Mouse (Mus musculus): ENCODE results near the gene Nectin3.

GRCm38 (mm10) chr16:46496889-46497685 is 1.2 kb downstream of the Nectin3 start:
- TF ChIP-seq ZC3H11A (IDR thresholded peaks at IDR 0.05; ENCODE audit: low read depth, low read length) (no peak), POLR2A (IDR thresholded peaks at IDR 0.05; ENCODE audit: control insufficient read depth in 1 of 2, insufficient read depth in 1 of 2, low read depth in 1 of 2, low read length in 2 of 2, poor library complexity in 1 of 2) (no peak), CTCF (IDR thresholded peaks at IDR 0.05 in 2 of 3, conservative IDR thresholded peaks at IDR 0.05 in 1 of 3; ENCODE audit: control insufficient read depth in 1 of 3, insufficient read depth in 1 of 3, low read depth in 2 of 3, low read length in 3 of 3, poor library complexity in 1 of 3, severe bottlenecking in 1 of 3) (no peak), GATA1 (IDR thresholded peaks at IDR 0.05; ENCODE audit: low read depth, low read length) (no peak), ETS1 (IDR thresholded peaks at IDR 0.05; ENCODE audit: low read depth, low read length) (no peak), EP300 (IDR thresholded peaks at IDR 0.05; ENCODE audit: low read depth in 1 of 2, low read length in 2 of 2) (no peak), CHD1 (IDR thresholded peaks at IDR 0.05; ENCODE audit: low read depth, low read length) (no peak), UBTF (IDR thresholded peaks at IDR 0.05; ENCODE audit: borderline replicate concordance, insufficient read depth, low read depth, low read length) (no peak), RAD21 (IDR thresholded peaks at IDR 0.05; ENCODE audit: low read depth, low read length) (no peak), MYB (IDR thresholded peaks at IDR 0.05; ENCODE audit: low read depth, low read length) (no peak), JUND (IDR thresholded peaks at IDR 0.05; ENCODE audit: low read depth, low read length) (no peak), NELFE (IDR thresholded peaks at IDR 0.05; ENCODE audit: low read depth, low read length) (no peak), MAFK (IDR thresholded peaks at IDR 0.05; ENCODE audit: borderline replicate concordance, low read depth, low read length) (no peak)
